Mouse (Mus musculus) kidney, postnatal 14 days (tissue): ENCODE measurements around the gene Vmn2r69.

Experiments
- DNase-seq: peaks from one replicate; pipeline ENCODE4 v3.0.0; 2022; ENCODE audit warnings: mixed read lengths

Gene Vmn2r69

GRCm38 (mm10) chr7:85415820-85416219, at the start of gene Vmn2r69:
Vmn2r69 (minus strand) TSS chr7:85415920.
- DNase-seq, result no peak
